Mouse (Mus musculus) megakaryocyte-erythroid progenitor cell, adult 5-6 weeks (primary cell): ENCODE data around the gene Laptm5. TPM values are rescaled to one million over a fixed set of nuclear protein-coding genes. Genes with fewer than 3 reads are reported as not detected.

Experiments
- ATAC-seq: replicated peaks from 2 replicates; pipeline ENCODE4 v1.8.0; 2016; ENCODE audit warnings: mild to moderate bottlenecking, inconsistent platforms; ENCODE audit not compliant: severe bottlenecking, poor library complexity, low FRiP score, low TSS enrichment
- total RNA-seq, 2 experiments: library from RNA; stranded (forward) in 1 of 2; stranded (reverse) in 1 of 2; fragments of 200-1000, 215-1000 nt in 1 of 2; fragments of >200 nt in 1 of 2; fragmentation: Nextera tagmentation in 1 of 2; gene quantifications; 2 replicates each; pipeline ENCODE4 v1.2.3; 2014 to 2017

Laptm5 gene
- total RNA-seq, 2 experiments from 2014 or later: 41.8 to 111 TPM

DNA sequence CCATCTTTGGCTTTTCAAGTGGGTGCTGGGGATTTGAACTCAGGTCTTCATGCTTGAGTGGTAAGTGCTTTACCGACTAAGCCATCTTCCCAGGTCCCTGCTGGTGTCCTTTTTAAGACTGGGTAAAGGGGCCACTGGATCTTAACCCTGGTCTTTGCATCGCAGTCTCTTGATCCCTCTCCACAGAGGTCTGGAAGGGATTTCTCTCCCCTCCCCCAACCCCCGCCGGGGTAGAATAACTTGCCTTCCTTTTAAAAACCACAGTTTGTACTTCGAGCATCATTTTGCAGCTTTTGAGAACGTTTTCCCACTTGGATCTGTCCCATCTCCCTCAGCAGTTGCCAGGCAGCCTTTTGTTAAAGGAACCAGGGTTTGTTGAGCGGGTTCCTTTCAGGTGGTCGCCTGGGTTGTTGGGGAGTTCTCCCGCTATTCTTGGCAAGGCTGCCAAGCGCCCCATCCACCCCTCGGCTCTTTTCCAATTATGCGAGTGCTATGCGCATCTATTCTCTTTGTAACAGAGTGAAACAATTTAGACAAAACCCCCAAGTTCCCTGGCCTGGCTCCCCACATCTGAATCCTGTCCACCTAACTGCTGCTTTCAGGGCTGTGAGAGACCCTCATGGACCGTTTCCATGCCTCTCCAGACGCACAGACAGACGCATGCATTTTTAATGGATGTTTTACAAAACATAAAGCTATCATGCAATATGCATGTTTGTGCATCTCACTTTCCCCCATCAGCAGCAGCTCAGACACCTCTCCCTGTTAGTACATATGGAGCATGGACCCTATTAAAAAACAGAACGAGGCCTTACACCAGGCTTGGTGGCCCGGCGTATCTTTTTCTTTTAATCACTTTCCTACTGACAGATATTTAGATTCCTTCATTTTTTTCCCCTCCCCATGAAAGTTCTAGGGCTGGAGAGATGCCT, 60.7 kb downstream of the Laptm5 start:
- no peak for ATAC-seq

GRCm38 (mm10) chr4:130978981-130979380, 66.1 kb downstream of the Laptm5 start:
- no peak for ATAC-seq

DNA sequence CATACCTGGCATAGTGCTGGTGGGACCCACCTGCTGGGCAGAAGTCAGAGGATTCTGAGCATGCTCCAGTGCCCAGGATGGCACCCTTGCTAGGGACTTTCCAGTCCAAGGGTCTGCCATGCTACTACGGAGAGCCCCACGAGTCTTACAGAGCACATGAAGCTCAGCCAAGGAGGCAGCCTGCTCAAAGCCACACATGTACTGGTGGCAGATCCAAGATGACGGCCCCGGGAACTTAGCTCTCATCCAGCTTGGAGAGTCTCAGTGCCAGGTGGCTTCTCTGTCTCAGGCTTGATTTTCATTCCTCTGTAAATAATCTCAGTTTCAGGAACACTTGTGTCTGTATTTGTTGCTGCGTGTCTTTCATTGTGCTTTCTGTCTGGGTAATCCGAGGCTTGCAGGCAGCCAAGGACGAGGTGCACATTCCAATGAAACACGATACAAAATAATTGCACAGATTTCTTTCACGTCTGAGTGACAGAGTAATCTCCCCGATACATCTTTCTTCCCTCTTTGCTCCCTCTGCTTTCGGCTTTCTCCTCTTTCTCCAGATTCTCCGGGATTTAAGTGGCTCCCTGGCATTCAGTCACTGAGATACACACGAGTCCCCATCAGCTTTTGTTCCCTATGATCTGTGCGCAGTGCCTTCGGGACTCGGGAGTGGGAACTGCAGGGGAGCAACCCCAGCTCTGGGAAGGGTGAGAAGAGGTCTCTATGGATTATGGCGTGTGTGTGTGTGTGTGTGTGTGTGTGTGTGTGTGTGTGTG, 71.7 kb downstream of the Laptm5 start:
- ATAC-seq: no peak

Other genes with a start within 250 kb of the Laptm5 start
- 60.3 and 62.4 TPM in 2 replicates for gene Pum1, start 249.8 kb upstream of the Laptm5 start, total RNA-seq (2014; fragmentation: Nextera tagmentation)
- gene Pum1, start 249.8 kb upstream of the Laptm5 start, total RNA-seq (2017): 35.9 and 41.2 TPM in 2 replicates
- not detected in 2 replicates for gene Sdc3, start 120.6 kb upstream of the Laptm5 start, total RNA-seq (2014; fragmentation: Nextera tagmentation)
- gene Sdc3, start 120.6 kb upstream of the Laptm5 start, total RNA-seq (2017): 0.42 and 2.2 TPM in 2 replicates
- gene Matn1, start 31.3 kb downstream of the Laptm5 start, total RNA-seq (2014; fragmentation: Nextera tagmentation): not detected in 2 replicates
- gene Matn1, start 31.3 kb downstream of the Laptm5 start, total RNA-seq (2017): not detected in 2 replicates